Mouse (Mus musculus) left cerebral cortex, postnatal 14 days (tissue): ENCODE results near the gene Col5a1. TPM values are rescaled to one million over a fixed set of nuclear protein-coding genes. Genes with fewer than 3 reads are reported as not detected.

ENCODE experiments used
- DNase-seq, 2 experiments: peaks; one replicate each; pipeline ENCODE4 v3.0.0; 2021 to 2022; ENCODE audit warnings: low spot score in 2 of 2, mixed read lengths in 1 of 2
- intact Hi-C: fragments of 180-260 bp; cut with DNase I; formaldehyde crosslinking; loops from one replicate; pipeline ENCODE4 v1.15.1; 2025
- total RNA-seq, 2 experiments: library from RNA; stranded (reverse); gene quantifications; 2 replicates each; pipeline ENCODE4 v1.2.3; 2021

The Col5a1 gene
- total RNA-seq, 2 experiments from 2014 or later: 10.8 to 13.3 TPM

DNA sequence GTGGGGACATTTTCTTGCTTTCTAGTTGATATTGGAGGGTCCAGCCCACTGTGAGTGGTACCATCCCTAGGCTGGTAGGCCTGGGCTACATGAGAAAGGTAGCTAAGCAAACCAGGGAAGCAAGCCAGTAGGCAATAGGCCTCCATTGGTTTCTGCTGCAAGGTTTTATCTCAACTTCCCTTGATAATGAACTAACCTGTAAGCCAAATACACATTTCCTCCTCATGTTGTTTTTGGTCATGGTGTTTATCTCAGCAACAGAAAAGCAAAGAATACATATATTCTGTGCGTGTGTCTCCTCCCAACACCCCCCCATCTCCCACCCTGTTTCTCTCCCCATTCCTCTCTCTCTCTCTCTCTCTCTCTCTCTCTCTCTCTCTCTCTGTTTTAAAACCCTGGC lies 173.7 kb downstream of the Col5a1 start:
- intact Hi-C loops: loop anchor here (10.0 kb wide), 1 partner anchor 355 kb away; no protein-coding TSS in a partner anchor
- DNase-seq: no peak

- intact Hi-C loops: loop anchor here (10.0 kb wide), 1 partner anchor 351 kb away; no protein-coding TSS in a partner anchor
- no peak for DNase-seq
These were observed 177.6 kb downstream of the Col5a1 start for GRCm38 (mm10) chr2:28063711-28064338.

DNA sequence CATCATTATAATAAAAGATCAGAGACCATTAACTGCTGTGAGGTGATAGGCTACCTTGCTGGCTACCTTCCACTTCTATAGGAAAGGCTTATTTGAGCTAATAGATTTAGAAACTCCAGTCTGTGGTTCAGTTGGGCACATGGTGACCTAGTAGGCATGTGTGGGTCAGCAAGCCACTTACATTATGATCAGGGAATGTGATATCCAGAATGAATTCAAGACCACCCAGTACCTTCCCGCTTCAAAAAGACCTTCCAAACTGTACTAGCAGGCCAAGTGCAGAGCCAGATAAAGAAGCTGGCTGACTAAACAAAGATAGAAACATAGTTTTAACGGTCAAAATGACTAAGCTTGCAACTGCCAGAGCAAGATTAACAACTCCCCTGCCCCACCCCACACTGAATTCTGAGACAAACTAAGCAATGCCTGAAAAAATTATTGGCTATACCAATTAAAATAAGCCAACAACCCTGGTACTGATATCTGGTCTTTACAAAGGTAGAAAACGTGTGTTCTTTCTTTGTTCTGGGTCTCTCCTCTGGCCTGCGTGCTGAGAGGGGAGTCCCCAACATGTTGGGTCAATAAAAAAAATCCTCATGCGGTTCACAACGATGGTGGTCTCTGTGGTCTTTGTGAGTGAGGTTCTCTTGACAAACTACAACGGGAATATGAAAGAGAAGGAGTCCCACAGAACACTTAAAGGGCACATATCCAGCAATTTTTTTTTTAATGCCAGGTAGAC lies 178.3 kb downstream of the Col5a1 start:
- no peak for DNase-seq
- intact Hi-C loops: loop anchor here (10.0 kb wide), 1 partner anchor 350 kb away; no protein-coding TSS in a partner anchor

DNA sequence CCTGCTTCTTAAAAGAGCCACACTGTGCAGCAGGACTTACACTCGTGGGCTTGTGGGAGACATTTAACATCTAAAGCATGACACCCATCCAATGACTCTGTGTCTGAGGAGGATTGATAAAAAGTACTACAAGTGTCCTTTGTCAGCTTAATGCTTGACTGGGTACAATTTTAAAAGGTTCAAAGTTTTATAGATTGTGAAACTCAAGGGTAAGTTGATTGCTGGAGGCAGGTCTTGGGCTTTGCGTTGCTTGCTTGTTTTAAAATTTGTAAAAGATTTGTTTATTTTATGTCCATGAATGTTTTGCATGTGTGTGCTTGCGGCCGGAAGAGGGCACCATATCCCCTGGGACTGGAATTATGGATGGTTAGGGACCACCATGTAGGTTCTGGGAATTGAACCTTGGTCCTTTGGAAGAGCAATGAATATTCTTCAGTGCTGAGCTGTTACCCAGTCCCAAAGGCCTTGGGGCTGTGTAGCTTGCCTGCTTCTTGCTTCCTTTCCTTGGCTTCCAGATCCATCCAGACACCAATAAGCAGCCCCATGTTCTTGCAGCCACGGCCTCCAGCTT lies 178.9 kb downstream of the Col5a1 start:
- no peak for DNase-seq
- intact Hi-C loops: loop anchor here (10.0 kb wide), 1 partner anchor 350 kb away; no protein-coding TSS in a partner anchor

DNA sequence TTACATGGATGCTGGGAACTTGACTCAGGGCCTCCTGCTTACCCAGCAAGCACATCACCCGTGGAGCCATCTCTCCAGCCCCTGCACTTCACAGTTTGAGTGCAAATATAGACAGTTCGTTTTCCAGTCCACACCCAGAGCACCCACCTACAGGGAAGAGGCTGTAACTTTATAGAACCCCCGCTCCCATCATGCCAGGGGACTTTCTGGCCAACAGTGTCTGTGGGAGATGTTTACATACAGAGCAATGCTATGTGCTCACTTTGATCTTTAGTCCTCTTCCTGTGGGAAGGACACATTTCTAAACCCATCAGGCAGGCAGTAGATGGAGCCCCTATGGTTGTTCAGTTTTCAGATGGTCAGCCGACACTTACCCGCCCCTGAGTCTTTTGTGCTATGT lies 180.5 kb downstream of the Col5a1 start:
- no peak for DNase-seq
- intact Hi-C loops: loop anchor here (1.0 to 10.0 kb wide), 2 partner anchors 103 to 348 kb away; no protein-coding TSS in a partner anchor

DNA sequence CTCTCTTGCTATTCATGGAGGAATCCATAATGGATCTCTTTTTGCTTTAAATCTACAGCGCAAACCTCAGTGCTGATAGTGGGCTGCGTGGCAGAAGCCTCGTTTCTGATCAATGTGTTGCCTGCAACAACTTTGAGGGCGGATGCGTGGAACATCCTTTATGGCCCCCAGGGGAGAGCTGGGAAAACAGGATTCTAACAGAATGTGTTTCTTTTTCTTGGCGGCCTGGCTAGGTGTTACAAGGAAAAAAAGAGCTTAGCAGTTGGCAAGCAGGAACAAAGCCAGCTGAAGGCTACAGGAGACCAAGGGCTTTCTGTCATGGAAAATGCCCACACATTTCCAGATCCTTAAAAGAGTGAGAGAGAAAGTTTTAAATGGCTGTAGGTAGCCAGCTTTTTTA lies 180.9 kb downstream of the Col5a1 start:
- intact Hi-C loops: loop anchor here (1.0 to 10.0 kb wide), 2 partner anchors 102 to 348 kb away; no protein-coding TSS in a partner anchor
- peak; percentile 57 to 84 for DNase-seq

DNA sequence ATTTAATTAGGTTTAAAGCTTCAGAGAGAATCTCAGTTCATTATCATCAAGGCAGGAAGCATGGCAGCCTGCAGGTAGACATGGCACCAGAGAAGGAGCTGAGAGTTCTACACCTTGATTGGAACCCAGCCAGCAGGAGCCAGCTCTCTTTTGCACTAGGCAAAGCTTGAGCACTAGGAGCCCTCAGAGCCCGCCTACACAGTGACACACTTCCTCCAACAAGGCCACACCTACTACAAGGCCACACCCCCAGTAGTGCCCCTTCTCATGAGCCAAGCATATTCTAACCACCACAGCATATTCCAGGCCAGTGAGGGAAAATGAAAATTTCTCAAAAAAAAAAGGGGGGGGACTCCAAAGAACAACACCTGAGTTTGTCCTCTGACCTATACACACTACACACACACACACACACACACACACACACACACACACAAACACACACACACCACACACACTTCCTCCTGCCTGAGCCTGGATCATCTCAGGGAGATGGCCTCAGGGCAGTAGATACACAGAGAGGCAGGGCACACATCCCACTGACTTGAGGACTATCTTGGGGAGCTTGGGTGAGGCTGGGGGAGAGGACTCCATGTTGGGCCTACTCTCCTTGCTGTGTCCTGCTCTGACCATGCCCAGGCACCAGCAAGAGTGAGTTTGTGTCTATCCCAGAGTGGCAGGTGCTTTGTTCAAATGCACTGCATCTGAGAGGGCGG lies 181.8 kb downstream of the Col5a1 start:
- intact Hi-C loops: loop anchor here (1.0 to 10.0 kb wide), 2 partner anchors 101 to 347 kb away; no protein-coding TSS in a partner anchor
- DNase-seq: peak in 1 of 2 experiments; percentile 28

- intact Hi-C loops: loop anchor here (10.0 kb wide), 1 partner anchor 346 kb away; no protein-coding TSS in a partner anchor
- DNase-seq: peak; percentile 87 to 94
These were observed 182.3 kb downstream of the Col5a1 start for GRCm38 (mm10) chr2:28068537-28068878.

DNA sequence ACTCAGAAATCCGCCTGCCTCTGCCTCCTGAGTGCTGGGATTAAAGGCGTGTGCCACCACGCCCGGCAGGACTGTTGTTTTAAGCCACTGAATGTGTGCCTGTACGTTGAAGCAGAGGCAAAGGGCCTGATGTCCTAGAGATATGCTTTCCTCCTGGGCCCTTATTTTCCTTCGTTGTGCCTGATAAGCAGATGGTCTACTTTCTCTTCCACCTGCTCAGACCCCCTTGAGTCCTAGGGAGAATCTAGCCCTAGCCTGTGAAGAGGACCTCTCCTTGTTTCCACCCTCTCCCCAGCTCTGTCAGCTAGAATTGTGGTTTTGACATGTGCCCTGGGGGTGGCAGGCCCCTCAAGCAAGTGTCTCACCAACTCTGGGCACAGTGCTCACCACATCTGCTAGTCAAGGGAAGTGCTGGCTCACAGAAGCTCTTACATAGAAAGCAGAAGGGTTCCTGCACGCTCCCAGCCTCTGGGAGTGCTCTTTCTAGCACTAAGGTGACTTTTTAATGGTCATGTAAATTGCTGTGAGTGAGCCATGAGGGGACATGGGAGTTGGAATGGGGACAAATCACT lies 189.5 kb downstream of the Col5a1 start:
- no peak for DNase-seq
- intact Hi-C loops: no loop called here

DNA sequence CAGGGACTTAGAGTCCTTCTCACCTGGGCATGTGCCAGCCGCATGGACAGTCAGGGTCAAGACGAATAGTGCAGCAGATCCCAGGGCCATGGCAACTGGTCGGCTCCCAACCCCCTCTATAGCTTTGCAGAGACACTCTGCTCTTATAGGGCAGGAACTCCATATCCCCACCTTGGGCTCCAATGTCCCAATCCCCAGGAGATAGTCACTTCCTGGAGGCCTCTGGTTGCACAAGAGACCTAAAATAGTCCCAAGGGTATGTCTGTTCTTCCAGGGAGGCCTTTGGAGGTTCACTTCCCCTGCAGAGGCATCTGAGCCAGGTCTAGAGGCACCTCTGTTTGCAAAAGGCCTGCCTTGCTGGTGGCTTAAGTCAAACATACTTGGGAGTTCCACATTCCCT lies 198.5 kb downstream of the Col5a1 start, which contains the start of gene Fcnb:
TSS of gene Fcnb (minus strand) at position 118 of the 400 bp plus-strand sequence.
- intact Hi-C loops: no loop called here

DNA sequence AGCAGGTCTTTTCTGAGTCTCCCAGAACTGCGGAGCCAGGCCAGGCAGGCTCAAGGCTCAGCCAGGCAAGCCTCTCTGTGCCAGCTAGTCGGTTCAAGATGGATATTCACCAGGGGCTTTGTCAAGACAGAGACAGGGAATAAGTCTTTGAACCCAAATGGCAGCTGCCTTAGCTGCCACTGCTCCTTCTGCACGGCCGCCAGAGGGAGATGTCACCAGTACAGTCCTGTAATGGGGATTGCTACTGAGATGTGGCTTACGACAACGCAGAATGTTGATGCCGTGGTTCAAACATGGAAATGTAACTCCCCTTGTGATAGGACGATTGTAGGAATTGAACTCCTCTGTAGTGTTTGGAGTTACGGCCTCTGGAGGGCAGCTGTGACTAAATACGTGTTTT lies 199.9 kb downstream of the Col5a1 start:
- DNase-seq: no peak
- intact Hi-C loops: no loop called here

More for the DNA sequence above, 198.5 kb downstream of the Col5a1 start, which contains the start of gene Fcnb:
- no peak for DNase-seq

DNA sequence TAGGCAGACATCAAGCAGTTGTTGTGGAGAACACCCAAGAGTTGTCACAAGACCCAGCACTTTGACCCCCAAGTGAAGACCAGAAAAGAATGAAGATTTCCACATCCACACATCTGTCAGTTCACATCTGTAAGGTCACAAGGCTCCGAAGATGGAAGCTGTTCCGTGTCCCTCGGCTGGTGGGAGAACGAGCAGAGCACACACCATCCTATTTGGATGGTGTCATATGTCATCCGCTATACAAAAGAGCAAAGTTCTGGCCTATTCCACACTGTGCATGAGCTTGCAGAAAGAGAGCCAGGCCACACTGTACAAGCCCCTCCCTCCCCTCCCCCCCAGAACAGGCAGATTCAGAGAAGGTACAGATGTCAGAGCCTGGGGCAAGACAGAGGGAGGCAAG lies 202.9 kb downstream of the Col5a1 start:
- no peak for DNase-seq
- intact Hi-C loops: no loop called here

Other genes with a start within 250 kb of the Col5a1 start
- gene Rxra, start 210.0 kb upstream of the Col5a1 start, total RNA-seq: 10 to 100 TPM; 15.6 to 16.2 TPM
- not detected for gene Fcnb, start 198.5 kb downstream of the Col5a1 start, total RNA-seq